Mouse (Mus musculus) layer of hippocampus, adult 8-10 months (tissue): Measurements from ENCODE around the gene Midn. TPM values are rescaled to one million over a fixed set of nuclear protein-coding genes. Genes with fewer than 3 reads are reported as not detected.
A peak's percentile ranks its signal among the peaks of the same experiment; 100 is the strongest.

Source experiments
- DNase-seq, 2 experiments: peaks; one replicate each; pipeline ENCODE4 v3.0.0; 2022; ENCODE audit warnings: low spot score in 2 of 2
- total RNA-seq, 4 experiments: library from RNA; stranded (reverse); gene quantifications; 2 replicates each; pipeline ENCODE4 v1.2.4; 2022

Gene Midn
- 10 to 100 TPM; 47.2 to 63.6 (median 58.0) TPM for total RNA-seq

DNA sequence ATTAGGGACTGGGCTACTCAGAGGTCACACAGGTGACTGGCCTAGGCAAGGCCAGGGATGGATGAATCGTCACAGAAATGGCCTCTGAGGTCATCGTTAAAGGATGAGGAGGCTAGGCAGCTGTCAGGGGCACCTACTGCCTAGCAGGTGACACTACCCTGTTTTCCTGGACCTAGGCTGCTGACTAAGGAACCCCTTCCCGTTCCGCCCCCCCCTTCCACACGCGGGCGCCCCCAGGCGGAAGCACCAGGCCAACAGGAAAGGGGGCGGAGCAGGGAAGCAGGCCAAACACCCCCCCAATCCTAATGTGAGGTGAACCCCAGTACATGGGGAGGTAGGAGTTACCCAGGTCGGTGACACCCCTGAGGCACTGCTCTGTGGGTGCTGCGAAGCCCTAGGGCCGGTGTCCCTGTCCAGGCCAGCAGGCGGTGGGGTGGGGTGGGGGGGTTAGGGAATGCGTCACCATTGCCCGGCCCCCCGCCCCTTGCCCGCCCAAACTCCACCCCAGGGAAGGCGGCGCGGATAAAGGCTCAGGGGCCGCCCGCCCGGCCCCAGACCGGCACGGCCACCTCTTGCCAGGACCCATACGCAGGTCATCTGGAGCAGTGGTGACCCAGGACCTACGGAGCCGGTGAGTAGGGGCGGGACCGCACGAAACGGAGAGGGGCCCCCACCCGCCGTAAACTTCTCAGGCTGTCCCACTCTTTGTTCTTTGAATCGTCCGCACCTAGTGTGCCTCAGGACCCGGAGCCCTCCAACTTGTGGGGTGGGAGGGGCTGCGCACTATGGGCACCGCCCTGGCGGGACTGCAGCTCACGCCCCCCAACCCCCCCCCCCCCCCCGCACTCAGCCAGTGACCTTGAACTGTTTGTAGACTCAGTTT, at the start of gene Midn:
TSS of gene Midn (plus strand) at position 554 of the 883 bp plus-strand sequence.
- peak; percentile 66 to 68 for DNase-seq

DNA sequence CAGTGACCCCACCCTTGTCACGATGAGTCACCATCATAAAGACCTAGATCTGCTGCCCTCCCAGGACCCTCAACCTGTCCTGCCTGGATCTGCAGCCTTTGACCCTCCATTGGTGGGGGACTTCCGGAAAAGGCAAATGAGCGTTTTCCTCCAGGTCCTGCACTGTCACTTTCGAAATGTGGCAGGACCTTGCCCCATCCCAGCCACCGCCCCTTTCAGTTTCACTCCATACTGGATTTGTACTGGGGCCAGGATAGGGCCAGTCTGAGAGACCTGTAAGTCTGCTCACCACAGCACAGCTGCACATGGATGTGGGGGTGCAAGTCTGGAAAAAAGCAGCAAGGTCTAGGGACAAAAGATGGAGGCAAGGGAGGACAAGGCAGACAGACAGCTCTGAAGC, 49.4 kb upstream of the Midn start:
- no peak for DNase-seq

- DNase-seq: no peak
Measured at GRCm38 (mm10) chr10:80100982-80101381, 47.1 kb upstream of the Midn start.

- DNase-seq: peak; percentile 63 to 75
Measured at GRCm38 (mm10) chr10:80102216-80102915, 45.7 kb upstream of the Midn start.

DNA sequence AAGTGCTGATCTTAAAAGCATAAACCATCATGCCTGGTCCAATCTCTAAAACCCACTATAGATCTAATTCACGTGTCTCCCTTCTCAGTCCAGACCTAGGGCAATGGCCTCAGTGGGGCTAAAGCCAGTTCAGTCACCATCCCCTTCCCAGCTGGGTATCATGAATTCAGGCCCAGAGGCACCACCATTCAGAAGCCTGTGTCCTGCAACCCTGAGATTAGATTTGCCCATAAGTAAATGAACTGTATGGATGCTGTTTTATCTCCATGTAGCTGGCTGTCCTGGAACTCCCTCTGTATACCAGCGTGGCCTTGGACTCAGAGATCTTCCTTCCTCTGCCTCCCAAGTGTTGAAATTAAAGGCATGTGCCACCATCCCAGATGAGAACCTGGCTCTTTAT, 45.0 kb upstream of the Midn start:
- DNase-seq: no peak

DNA sequence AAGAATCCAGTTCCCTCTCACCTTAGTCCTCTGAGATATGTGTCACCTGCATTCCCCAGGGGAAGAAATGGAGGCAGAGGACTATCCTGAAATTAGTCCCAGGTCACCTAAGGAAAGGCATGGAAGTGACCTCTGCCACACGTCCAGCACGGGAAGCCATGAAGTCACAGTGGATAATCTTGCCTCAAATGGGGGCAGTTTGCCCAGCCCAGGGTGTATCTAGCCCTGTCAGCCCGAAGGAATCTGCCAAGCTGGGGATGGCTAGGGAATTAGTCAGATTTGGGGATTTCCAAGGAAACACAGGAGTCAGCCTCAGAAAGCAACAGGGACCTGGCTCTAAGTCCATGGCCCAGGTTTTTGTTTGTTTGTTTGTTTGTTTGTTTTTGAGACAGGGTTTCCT, 43.9 kb upstream of the Midn start:
- DNase-seq: no peak

- DNase-seq: no peak
Measured at GRCm38 (mm10) chr10:80105460-80105859, 42.6 kb upstream of the Midn start, which contains the start of gene Sbno2. Gene Sbno2 (minus strand): TSS chr10:80105571.

DNA sequence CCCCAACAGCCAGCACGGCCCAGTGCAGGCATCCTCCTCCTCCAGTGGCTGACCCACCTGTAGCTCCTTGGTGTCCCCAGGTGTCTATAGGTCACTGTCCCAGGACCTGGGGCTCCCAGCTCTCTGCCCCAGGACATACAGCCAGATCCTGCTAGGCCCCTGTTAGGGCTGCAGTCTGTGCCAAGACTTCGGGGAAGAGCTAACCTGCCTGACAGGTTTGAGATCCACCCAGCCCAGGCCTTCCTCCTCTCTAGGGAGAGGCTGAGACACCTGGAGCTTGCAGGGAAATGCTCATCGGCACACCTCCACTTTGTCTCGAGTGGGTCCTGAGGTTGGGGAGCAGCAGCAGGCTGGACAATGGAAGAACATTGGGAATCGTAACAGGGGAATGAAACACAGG, 42.1 kb upstream of the Midn start:
- DNase-seq: no peak

GRCm38 (mm10) chr10:80107678-80108077, 40.4 kb upstream of the Midn start:
- no peak for DNase-seq

DNA sequence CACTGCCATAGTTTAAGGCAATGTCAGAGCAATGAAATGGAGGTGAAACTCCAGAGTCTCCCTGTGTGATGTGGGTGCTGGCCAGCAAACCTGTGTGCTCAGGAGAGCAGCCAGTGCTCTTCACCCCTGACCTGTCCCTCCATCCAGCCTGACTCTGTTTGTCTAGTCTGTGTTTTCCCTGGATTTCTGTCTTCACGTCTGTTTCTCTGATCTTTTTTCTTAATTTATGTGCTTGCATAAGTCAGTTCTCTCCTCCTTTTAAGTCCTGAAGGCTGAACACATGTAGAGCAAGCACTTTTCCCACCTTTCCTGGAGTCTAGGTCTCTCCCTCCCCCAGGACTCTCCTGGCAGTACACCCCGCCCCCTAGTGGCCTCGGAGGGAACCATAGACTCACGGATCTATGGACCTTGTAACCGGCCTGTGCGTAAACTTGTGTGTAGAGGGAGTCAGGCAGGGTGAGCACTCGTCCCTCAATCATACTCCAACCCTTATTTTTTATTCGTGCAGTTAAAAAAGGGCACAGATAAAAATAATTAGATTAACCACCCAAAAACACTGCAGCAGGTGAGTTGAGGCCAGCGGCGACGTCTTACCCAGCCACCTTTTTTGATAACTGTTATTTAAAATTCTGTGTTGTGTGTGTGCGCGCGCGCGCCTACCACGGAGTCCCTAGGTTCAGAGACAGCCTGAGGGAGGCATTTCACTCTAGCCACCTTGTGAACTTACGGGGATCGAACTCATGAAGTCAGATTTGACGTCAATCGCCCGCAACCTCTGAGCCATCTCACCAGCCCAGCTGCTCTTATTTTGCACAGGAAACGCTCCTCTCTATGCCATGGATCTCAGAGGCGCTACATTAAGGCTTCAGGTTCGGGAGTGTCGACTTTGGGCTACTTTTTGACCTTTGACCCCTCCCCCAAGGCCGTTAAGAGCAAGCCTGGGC, 33.5 kb upstream of the Midn start:
- peak; percentile 75 to 84 for DNase-seq

- peak; percentile 100 for DNase-seq
Measured at GRCm38 (mm10) chr10:80115290-80115943, 32.7 kb upstream of the Midn start, which contains the start of gene Stk11. Gene Stk11 (plus strand): TSS chr10:80115803.

DNA sequence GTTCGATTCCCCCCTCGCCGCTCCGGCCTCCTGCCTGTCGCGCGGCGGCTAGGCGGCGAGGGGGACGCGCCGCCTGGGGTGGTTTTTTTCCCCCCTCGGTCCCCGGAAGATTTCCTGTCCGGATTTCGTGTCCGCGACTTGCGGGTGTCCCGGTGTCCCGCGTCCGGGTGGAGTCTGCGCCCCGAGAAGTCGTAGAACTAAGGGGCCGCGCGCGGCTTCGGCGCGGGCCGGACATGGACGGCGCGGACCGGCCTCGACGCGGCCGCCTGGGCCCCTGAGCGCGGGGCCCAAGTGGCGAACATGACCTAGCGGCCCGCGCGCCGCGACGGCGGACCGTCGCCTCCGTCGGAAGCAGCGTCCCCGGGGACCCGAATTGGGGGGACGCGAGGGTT, 32.1 kb upstream of the Midn start:
- no peak for DNase-seq

DNA sequence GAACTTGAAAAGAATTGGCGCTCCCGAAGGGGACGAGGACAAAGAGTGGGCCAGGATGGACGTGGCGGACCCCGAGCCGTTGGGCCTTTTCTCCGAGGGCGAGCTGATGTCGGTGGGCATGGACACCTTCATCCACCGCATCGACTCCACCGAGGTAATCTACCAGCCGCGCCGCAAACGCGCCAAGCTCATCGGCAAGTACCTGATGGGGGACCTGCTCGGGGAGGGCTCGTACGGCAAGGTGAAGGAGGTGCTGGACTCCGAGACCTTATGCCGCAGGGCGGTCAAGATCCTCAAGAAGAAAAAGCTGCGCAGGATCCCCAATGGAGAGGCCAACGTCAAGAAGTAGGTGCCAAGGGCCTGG, 31.5 kb upstream of the Midn start:
- DNase-seq: peak in 1 of 2 experiments; percentile 26

DNA sequence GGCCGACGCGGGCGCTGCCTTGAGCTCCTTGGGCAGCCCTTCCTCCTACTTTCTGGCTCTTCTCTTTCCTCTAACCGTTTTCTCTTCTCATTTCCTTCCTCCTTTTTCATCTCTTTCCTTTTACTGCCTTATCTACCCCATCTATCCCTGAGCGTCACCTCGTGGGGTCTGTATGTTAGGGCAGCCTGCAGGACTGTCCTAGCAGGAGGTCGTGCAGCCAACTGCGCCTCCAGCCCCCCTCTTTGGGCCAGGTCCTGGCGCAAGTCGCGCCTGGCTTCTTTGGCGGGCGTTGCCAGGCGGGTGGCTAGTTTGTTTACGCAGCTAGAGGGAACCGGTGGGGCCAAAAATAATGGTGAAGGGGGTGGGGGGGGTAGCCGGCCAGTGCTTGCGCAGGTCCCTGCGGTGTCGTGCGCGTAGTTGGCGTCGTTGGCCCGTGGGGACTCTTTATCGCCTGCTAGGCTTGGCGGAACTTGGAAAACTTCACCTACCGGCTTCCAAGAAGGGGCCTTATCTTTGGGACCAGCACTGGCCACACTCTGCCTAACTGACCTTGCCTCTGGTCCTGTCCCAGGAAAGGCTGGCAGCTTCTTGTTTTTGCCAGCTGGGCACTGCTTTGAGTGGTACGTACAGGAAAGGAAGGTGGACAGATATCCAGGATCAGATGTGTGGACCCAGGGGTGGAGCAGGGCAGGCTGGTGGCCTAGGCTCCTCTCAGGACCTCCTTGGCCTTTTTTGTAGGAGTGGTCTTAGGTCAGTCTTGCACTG, 31.0 kb upstream of the Midn start:
- peak in 1 of 2 experiments; percentile 24 for DNase-seq

- DNase-seq: no peak
Measured at GRCm38 (mm10) chr10:80117736-80118135, 30.3 kb upstream of the Midn start.

DNA sequence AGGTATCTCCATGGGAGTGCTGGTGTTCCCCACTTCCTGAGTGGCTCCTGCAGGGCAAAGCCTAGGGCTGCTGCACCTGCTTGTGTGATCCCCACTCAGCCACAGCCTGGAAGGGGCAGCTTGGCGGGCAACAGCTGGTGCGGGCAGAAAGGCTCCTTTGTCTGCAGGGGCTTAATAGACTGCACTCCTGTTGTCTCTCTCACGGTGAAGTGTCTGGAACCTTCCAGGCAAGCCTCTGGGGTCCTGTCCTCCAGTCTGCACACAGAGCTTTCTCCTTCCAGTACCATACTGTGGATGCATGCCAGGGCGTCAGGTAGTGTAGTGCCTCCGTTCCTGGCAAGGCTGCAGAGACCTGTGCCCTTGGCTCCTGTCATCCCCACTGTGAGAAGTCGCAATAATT, 29.5 kb upstream of the Midn start:
- DNase-seq: no peak

DNA sequence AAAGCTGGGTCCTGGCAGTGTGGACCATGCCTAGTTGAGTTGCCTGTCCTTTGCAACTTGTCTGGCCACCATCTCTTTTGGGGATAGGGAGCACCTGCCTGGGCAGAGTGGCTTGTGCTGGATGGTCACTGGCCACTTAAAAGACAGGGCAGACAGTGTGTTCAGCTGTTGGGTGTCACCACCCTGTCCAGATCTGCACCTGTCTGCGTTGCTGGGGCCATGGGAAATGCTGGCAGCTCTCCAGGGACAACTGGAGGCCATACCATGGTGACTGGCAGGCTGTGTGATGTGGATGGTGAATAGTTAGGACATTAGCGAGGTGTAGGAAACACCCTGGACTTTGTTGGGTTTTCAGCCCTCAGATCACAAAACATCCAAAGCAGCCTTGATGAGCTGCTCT, 27.9 kb upstream of the Midn start:
- DNase-seq: no peak

- no peak for DNase-seq
Measured at GRCm38 (mm10) chr10:80121639-80122038, 26.4 kb upstream of the Midn start.

DNA sequence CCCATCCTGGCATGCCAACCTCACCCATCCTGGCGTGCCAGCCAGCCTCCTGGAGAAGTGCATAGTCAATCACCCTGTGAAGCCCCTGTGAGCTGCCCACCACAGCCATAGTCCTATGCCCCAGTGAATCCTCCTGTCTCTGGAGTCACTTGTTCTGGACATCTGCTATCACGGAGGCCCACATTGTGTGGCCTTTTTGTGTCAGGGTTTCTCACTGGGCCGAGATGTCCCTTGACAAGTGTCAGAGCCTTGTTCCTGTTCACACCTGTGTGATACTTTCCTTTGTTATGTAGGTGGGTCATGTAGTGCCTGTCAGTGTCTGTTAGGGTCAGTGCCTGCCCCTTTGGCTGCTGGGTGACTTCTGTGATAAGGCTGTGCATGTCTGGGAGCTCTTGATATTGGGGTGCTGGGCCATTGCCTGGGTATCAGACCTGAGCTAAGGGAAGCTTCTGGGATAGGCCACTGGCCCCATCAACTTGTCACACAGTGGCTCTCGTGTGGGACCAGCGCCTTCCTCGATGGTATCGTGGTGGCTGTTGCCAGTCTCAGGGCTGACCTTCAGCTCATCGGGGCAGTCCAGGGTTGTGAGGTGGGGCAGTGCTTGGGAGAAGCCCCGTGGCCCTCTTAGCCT, 24.0 kb upstream of the Midn start:
- no peak for DNase-seq

DNA sequence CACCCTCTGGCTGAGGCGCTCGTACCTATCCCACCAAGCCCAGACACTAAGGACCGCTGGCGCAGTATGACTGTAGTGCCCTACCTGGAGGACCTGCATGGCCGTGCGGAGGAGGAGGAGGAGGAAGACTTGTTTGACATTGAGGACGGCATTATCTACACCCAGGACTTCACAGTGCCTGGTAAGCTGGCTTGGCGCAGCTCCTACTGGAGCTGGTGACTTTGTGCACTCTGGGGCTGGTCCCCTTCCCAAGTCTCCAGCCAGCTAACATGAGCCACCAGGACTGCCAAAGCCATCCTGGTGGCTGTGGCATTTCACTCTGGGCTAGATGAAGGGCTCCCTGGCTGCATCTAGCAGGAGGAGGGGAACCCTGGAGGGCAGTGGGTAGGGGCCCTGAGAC, 20.2 kb upstream of the Midn start:
- no peak for DNase-seq
